Mouse (Mus musculus) kidney, postnatal 36 days (tissue): Measurements from ENCODE around the gene Gale.

Experiments used
- DNase-seq, 2 experiments: peaks; one replicate each; pipeline ENCODE4 v3.0.0; 2021 to 2022; ENCODE audit warnings: mixed read lengths in 2 of 2

Gene Gale

GRCm38 (mm10) chr4:135963457-135964193 lies at the start of gene Gale:
TSS of gene Gale (plus strand) at chr4:135963727.
- peak; percentile 96 to 98 for DNase-seq

- DNase-seq = no peak
Observed at GRCm38 (mm10) chr4:135918635-135919279, 44.8 kb upstream of the Gale start.

GRCm38 (mm10) chr4:135919280-135919639 lies 44.3 kb upstream of the Gale start:
- no peak for DNase-seq

- DNase-seq = peak; percentile 97 to 98
Observed at GRCm38 (mm10) chr4:135920304-135921241, 43.0 kb upstream of the Gale start, which contains the start of gene Fuca1. TSS of gene Fuca1 (plus strand) at chr4:135920735.

GRCm38 (mm10) chr4:135921257-135922120 lies 42.0 kb upstream of the Gale start:
- DNase-seq = peak; percentile 34 to 47

- DNase-seq = no peak
Observed at GRCm38 (mm10) chr4:135922190-135922589, 41.3 kb upstream of the Gale start.

GRCm38 (mm10) chr4:135924418-135924817 lies 39.1 kb upstream of the Gale start:
- peak; percentile 55 to 77 for DNase-seq

- DNase-seq = peak; percentile 67 to 78
Observed at GRCm38 (mm10) chr4:135925341-135925740, 38.2 kb upstream of the Gale start.

- no peak for DNase-seq
Observed at GRCm38 (mm10) chr4:135926195-135926808, 37.2 kb upstream of the Gale start.

GRCm38 (mm10) chr4:135926861-135927260 lies 36.7 kb upstream of the Gale start:
- DNase-seq = no peak

GRCm38 (mm10) chr4:135928376-135928775 lies 35.2 kb upstream of the Gale start:
- peak; percentile 34 to 62 for DNase-seq

GRCm38 (mm10) chr4:135929405-135929804 lies 34.1 kb upstream of the Gale start:
- no peak for DNase-seq

GRCm38 (mm10) chr4:135929828-135930227 lies 33.7 kb upstream of the Gale start:
- DNase-seq = no peak

- DNase-seq = peak in 1 of 2 experiments; percentile 34
Observed at GRCm38 (mm10) chr4:135930239-135930638, 33.3 kb upstream of the Gale start.

GRCm38 (mm10) chr4:135931832-135932231 lies 31.7 kb upstream of the Gale start:
- DNase-seq = peak in 1 of 2 experiments; percentile 54

- DNase-seq = no peak
Observed at GRCm38 (mm10) chr4:135934708-135935500, 28.6 kb upstream of the Gale start.

GRCm38 (mm10) chr4:135935502-135935901 lies 28.0 kb upstream of the Gale start:
- no peak for DNase-seq

GRCm38 (mm10) chr4:135938858-135939257 lies 24.7 kb upstream of the Gale start:
- no peak for DNase-seq

GRCm38 (mm10) chr4:135941026-135941425 lies 22.5 kb upstream of the Gale start:
- peak in 1 of 2 experiments; percentile 55 for DNase-seq

- no peak for DNase-seq
Observed at GRCm38 (mm10) chr4:135942193-135942592, 21.3 kb upstream of the Gale start.

- DNase-seq = no peak
Observed at GRCm38 (mm10) chr4:135943389-135943788, 20.1 kb upstream of the Gale start.
